Mouse (Mus musculus) hindbrain, postnatal 0 days (tissue): ENCODE measurements at regions not wholly inside any gene's neighbourhood (a gene's known extent, or its start where the extent isn't known, plus 50 kb on each side); places are given as distances from the start of the nearest gene placed in this dataset.

ENCODE experiments used
- ATAC-seq: fragments of 200-750 bp; cut with Nextera tagmentation; 2 replicates; pipeline ENCODE4 v1.8.0; 2017; ENCODE audit warnings: mild to moderate bottlenecking, moderate TSS enrichment, moderate library complexity
- DNase-seq: peaks from one replicate; pipeline ENCODE4 v3.0.0-alpha.2; 2015; ENCODE audit warnings: low spot score
- H3K27ac ChIP-seq: fragments of 300-500 bp; sonication (generic); 2 replicates; pipeline ENCODE4 v1.5.1; 2014; ENCODE audit warnings: mild to moderate bottlenecking
- H3K27me3 ChIP-seq: fragments of 300-500 bp; sonication (generic); 2 replicates; pipeline ENCODE4 v1.6.1; 2014; ENCODE audit warnings: low read length, mixed read lengths; ENCODE audit not compliant: insufficient read depth
- H3K36me3 ChIP-seq: fragments of 300-500 bp; sonication (generic); 2 replicates; pipeline ENCODE4 v1.6.1; 2014; ENCODE audit warnings: low read length, mixed read lengths; ENCODE audit not compliant: insufficient read depth
- H3K4me1 ChIP-seq: fragments of 300-500 bp; sonication (generic); 2 replicates; pipeline ENCODE4 v1.6.1; 2014; ENCODE audit warnings: antibody characterized with exemption, low read length, mixed read lengths; ENCODE audit not compliant: insufficient read depth
- H3K4me2 ChIP-seq: fragments of 300-500 bp; sonication (generic); 2 replicates; pipeline ENCODE4 v1.6.1; 2014; ENCODE audit warnings: low read depth, mild to moderate bottlenecking, low read length, moderate library complexity, mixed read lengths
- H3K4me3 ChIP-seq: fragments of 300-500 bp; sonication (generic); 2 replicates; pipeline ENCODE4 v1.5.1; 2014; ENCODE audit warnings: low read length
- H3K9ac ChIP-seq: fragments of 300-500 bp; sonication (generic); replicated peaks from 2 replicates; pipeline ENCODE4 v1.6.1; 2014; ENCODE audit warnings: mild to moderate bottlenecking, low read length, moderate library complexity, mixed read lengths
- H3K9me3 ChIP-seq: fragments of 300-500 bp; sonication (generic); 2 replicates; pipeline ENCODE4 v1.6.1; 2016; ENCODE audit warnings: low read length, mixed read lengths
- CTCF ChIP-seq: IDR thresholded peaks from 2 replicates; pipeline ENCODE4 v1.5.1; 2016; ENCODE audit warnings: antibody characterized with exemption, control low read depth, low read depth
- WGBS: fragments of 180-500 bp; shearing (Covaris S2); extraction: QIAGEN DNeasy Blood & Tissue Kit; methylation state at CpG from one replicate; pipeline ENCODE4 v1.1.7; 2014; 5-methylcytosine and 5-hydroxymethylcytosine counted together

- TF ChIP-seq CTCF, result no peak
- Histone ChIP-seq H3K27me3 (no peaks in the 10 kb centered on the region), H3K36me3 (no peaks in the 10 kb centered on the region), H3K4me2 (no peak overlapping the region), H3K4me1 (no peaks in the 10 kb centered on the region; the same call in 1 of the 2 replicates), H3K9me3 (no peaks in the 10 kb centered on the region), H3K9ac (no peak overlapping the region), H3K4me3 (no peak overlapping the region), H3K27ac (no peak overlapping the region)
- peak; percentile 15 for DNase-seq
- ATAC-seq, result no peak
- 45% methylated on average over 6 of the region's 6 CpGs for WGBS
Measured at GRCm38 (mm10) chr6:93580716-93581115, 637.4 kb upstream of the Adamts9 start.

- no peak overlapping the region for H3K9ac ChIP-seq
- H3K9me3 ChIP-seq, result no peaks in the 10 kb centered on the region
- DNase-seq (no peak), ATAC-seq (no peak)
- no peaks in the 10 kb centered on the region for H3K27me3 ChIP-seq
- no peak overlapping the region for H3K4me3 ChIP-seq
- no peak overlapping the region for H3K27ac ChIP-seq
- H3K36me3 ChIP-seq, result no peaks in the 10 kb centered on the region
- TF ChIP-seq CTCF, result no peak
- H3K4me2 ChIP-seq, result no peak overlapping the region
- 64% methylated on average over 6 of the region's 6 CpGs for WGBS
- no peaks in the 10 kb centered on the region for H3K4me1 ChIP-seq
Measured at GRCm38 (mm10) chr6:93575249-93575648, 632.0 kb upstream of the Adamts9 start.

GRCm38 (mm10) chr6:93573679-93574635, 630.7 kb upstream of the Adamts9 start:
- Histone ChIP-seq H3K27me3 (no peaks in the 10 kb centered on the region), H3K9me3 (no peaks in the 10 kb centered on the region), H3K36me3 (no peaks in the 10 kb centered on the region), H3K4me2 (no peak overlapping the region), H3K4me1 (no peaks in the 10 kb centered on the region), H3K9ac (no peak overlapping the region), H3K4me3 (no peak overlapping the region), H3K27ac (no peak overlapping the region)
- peak; percentile 64; the same call in 1 of the 2 replicates for ATAC-seq
- WGBS, result 66% methylated on average over 7 of the region's 7 CpGs
- DNase-seq, result peak; percentile 51
- TF ChIP-seq CTCF, result no peak

GRCm38 (mm10) chr6:93569866-93570265, 626.6 kb upstream of the Adamts9 start:
- no peak overlapping the region for H3K27ac ChIP-seq
- WGBS, result 89% methylated on average over 2 of the region's 2 CpGs

GRCm38 (mm10) chr6:93569211-93569610, 625.9 kb upstream of the Adamts9 start:
- no peak for TF ChIP-seq CTCF
- DNase-seq, result no peak
- H3K4me2 ChIP-seq, result no peak overlapping the region
- H3K36me3 ChIP-seq, result no peaks in the 10 kb centered on the region
- no peak overlapping the region for H3K4me3 ChIP-seq
- no peak overlapping the region for H3K27ac ChIP-seq
- no peak for ATAC-seq
- H3K4me1 ChIP-seq, result no peaks in the 10 kb centered on the region
- WGBS, result 73% methylated on average over 6 of the region's 6 CpGs
- H3K9ac ChIP-seq, result no peak overlapping the region
- no peaks in the 10 kb centered on the region for H3K27me3 ChIP-seq
- no peaks in the 10 kb centered on the region for H3K9me3 ChIP-seq

More at GRCm38 (mm10) chr6:93569866-93570265, 626.6 kb upstream of the Adamts9 start:
- H3K9me3 ChIP-seq, result no peaks in the 10 kb centered on the region
- ATAC-seq, result no peak
- DNase-seq, result no peak
- H3K27me3 ChIP-seq, result no peaks in the 10 kb centered on the region
- no peak overlapping the region for H3K4me2 ChIP-seq
- no peak overlapping the region for H3K4me3 ChIP-seq
- TF ChIP-seq CTCF, result no peak
- H3K4me1 ChIP-seq, result no peaks in the 10 kb centered on the region
- no peaks in the 10 kb centered on the region for H3K36me3 ChIP-seq
- no peak overlapping the region for H3K9ac ChIP-seq

GRCm38 (mm10) chr6:93566661-93567060, 623.4 kb upstream of the Adamts9 start:
- no peaks in the 10 kb centered on the region for H3K9me3 ChIP-seq
- DNase-seq, result no peak
- H3K4me3 ChIP-seq, result no peak overlapping the region
- TF ChIP-seq CTCF, result no peak
- H3K36me3 ChIP-seq, result no peaks in the 10 kb centered on the region
- H3K27me3 ChIP-seq, result no peaks in the 10 kb centered on the region
- 22% methylated on average over 2 of the region's 2 CpGs for WGBS
- no peaks in the 10 kb centered on the region for H3K4me1 ChIP-seq
- H3K9ac ChIP-seq, result no peak overlapping the region
- H3K4me2 ChIP-seq, result no peak overlapping the region
- no peak overlapping the region for H3K27ac ChIP-seq
- ATAC-seq, result no peak

- TF ChIP-seq CTCF, result no peak
- ATAC-seq (no peak), DNase-seq (no peak)
- Histone ChIP-seq H3K27ac (no peak overlapping the region), H3K9me3 (no peaks in the 10 kb centered on the region), H3K4me3 (no peak overlapping the region), H3K9ac (no peak overlapping the region), H3K36me3 (no peaks in the 10 kb centered on the region), H3K27me3 (no peaks in the 10 kb centered on the region), H3K4me1 (no peaks in the 10 kb centered on the region), H3K4me2 (no peak overlapping the region)
- WGBS, result 67% methylated on average over 2 of the region's 2 CpGs
Measured at GRCm38 (mm10) chr6:93548311-93548710, 605.0 kb upstream of the Adamts9 start.
